Mouse (Mus musculus) midbrain, embryonic 12.5 days (tissue): ENCODE measurements at regions not wholly inside any gene's neighbourhood (a gene's known extent, or its start where the extent isn't known, plus 50 kb on each side); places are given as distances from the start of the nearest gene placed in this dataset.

Experiments used
- ATAC-seq: fragments of 200-750 bp; cut with Nextera tagmentation; 2 replicates; pipeline ENCODE4 v1.8.0; 2017; ENCODE audit warnings: low read depth, moderate TSS enrichment, moderate library complexity; ENCODE audit not compliant: low FRiP score
- H3K27ac ChIP-seq: fragments of 300-500 bp; sonication (generic); replicated peaks from 2 replicates; pipeline ENCODE4 v1.5.1; 2016; ENCODE audit warnings: mild to moderate bottlenecking
- H3K27me3 ChIP-seq: fragments of 300-500 bp; sonication (generic); 2 replicates; pipeline ENCODE4 v1.6.1; 2016; ENCODE audit warnings: mild to moderate bottlenecking
- H3K36me3 ChIP-seq: fragments of 300-500 bp; sonication (generic); 2 replicates; pipeline ENCODE4 v1.6.1; 2016
- H3K4me1 ChIP-seq: fragments of 300-500 bp; sonication (generic); 2 replicates; pipeline ENCODE4 v1.6.1; 2016
- H3K4me2 ChIP-seq: fragments of 300-500 bp; sonication (generic); replicated peaks from 2 replicates; pipeline ENCODE4 v1.6.1; 2016; ENCODE audit warnings: mild to moderate bottlenecking, moderate library complexity
- H3K4me3 ChIP-seq: fragments of 300-500 bp; sonication (generic); 2 replicates; pipeline ENCODE4 v1.5.1; 2016; ENCODE audit warnings: mild to moderate bottlenecking
- H3K9ac ChIP-seq: fragments of 300-500 bp; sonication (generic); replicated peaks from 2 replicates; pipeline ENCODE4 v1.6.1; 2016; ENCODE audit warnings: mild to moderate bottlenecking, moderate library complexity
- H3K9me3 ChIP-seq: fragments of 300-500 bp; sonication (generic); 2 replicates; pipeline ENCODE4 v1.6.1; 2016; ENCODE audit warnings: mild to moderate bottlenecking
- WGBS: fragments of 180-500 bp; shearing (Covaris S2); methylation state at CpG from one replicate; pipeline ENCODE4 v1.1.7; 2016; 5-methylcytosine and 5-hydroxymethylcytosine counted together

- no peak for ATAC-seq
- Histone ChIP-seq H3K4me1 (no peaks in the 10 kb centered on the region), H3K4me3 (no peak overlapping the region), H3K9ac (no peak overlapping the region), H3K27ac (no peak overlapping the region), H3K27me3 (no peaks in the 10 kb centered on the region), H3K9me3 (0 out of 2 replicates have a peak, but pooled peaks cover 3% of the 10 kb centered on the region), H3K36me3 (no peaks in the 10 kb centered on the region), H3K4me2 (no peak overlapping the region)
- 63% methylated on average over 3 of the region's 3 CpGs for WGBS
Measured at GRCm38 (mm10) chr15:10843060-10843695, 109.0 kb upstream of the C1qtnf3 start.

GRCm38 (mm10) chr15:10846722-10847121 is 105.4 kb upstream of the C1qtnf3 start:
- ATAC-seq: no peak
- Histone ChIP-seq H3K4me1 (no peaks in the 10 kb centered on the region), H3K4me2 (no peak overlapping the region)

DNA sequence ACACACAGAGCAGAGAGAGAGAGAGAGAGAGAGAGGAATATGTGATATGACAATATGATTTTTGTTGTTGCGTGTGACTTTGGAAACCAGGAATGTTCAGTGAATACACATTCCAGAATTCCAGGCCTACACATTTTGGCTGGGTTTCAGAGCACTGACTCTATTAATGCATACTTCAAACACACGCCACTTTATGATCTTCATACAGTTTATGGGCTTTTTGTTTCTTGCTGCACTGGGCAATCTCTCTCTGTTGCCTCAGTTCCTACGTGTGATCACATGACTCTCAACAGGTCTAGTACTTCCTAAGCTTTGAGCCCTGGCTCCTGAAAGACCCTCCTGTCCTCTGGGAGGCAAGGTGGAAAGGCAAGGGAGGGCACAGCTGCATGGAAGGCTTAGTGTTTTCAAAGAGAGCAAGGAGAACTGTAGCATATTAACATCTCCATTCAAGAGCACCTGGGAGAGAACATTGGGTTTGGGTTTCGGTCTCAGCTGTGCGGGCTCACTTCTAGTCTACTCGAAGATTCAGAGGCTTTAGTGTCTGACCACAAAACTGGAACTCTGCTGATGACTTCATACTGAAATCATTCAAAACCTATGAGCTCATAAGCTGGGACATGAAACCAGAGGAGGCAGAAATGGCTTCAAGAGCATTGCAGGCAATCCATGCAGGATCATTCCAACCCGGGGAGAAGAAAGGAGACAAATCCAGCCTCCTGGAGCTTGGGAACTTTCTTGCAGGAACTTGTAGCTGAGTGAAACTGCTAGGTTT is 87.9 kb upstream of the C1qtnf3 start:
- Histone ChIP-seq H3K27me3 (no peaks in the 10 kb centered on the region), H3K4me1 (no peaks in the 10 kb centered on the region), H3K9me3 (no peaks in the 10 kb centered on the region), H3K9ac (no peak overlapping the region), H3K27ac (no peak overlapping the region), H3K36me3 (no peaks in the 10 kb centered on the region), H3K4me2 (no peak overlapping the region), H3K4me3 (no peak overlapping the region)
- 88% methylated on average over 7 of the region's 7 CpGs for WGBS
- ATAC-seq: no peak

More at GRCm38 (mm10) chr15:10846722-10847121, 105.4 kb upstream of the C1qtnf3 start:
- 95% methylated on average over 4 of the region's 4 CpGs for WGBS
- Histone ChIP-seq H3K9ac (no peak overlapping the region), H3K36me3 (no peaks in the 10 kb centered on the region), H3K27ac (no peak overlapping the region), H3K4me3 (no peak overlapping the region), H3K27me3 (no peaks in the 10 kb centered on the region), H3K9me3 (no peaks in the 10 kb centered on the region)

DNA sequence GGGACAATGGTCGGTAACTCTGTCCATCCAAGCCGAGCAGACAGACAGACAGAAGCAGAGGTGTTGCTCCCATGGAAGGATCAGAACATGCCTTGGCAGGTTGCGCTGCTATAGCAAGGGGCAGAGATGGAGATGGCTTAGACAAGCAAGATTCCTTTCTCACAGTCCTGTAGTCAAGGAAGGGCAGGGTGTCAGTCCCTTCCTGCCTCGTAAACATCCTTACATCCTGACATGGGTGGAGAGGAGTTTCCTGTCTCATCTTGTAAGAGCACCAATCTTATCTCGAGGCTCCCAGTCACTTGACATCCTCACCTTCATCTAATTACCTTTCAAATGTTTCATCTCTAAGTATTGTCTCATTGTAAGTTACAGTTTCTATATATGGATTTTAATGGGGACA is 87.0 kb upstream of the C1qtnf3 start:
- Histone ChIP-seq H3K4me3 (no peak overlapping the region), H3K36me3 (no peaks in the 10 kb centered on the region), H3K9me3 (no peaks in the 10 kb centered on the region), H3K4me2 (no peak overlapping the region), H3K27ac (no peak overlapping the region), H3K9ac (no peak overlapping the region), H3K27me3 (no peaks in the 10 kb centered on the region), H3K4me1 (peaks cover 3% of the 10 kb centered on the region; the same call in 1 of the 2 replicates)
- WGBS: 81% methylated on average over 5 of the region's 5 CpGs
- no peak for ATAC-seq

GRCm38 (mm10) chr15:10866794-10867193 is 85.3 kb upstream of the C1qtnf3 start:
- Histone ChIP-seq H3K9me3 (no peaks in the 10 kb centered on the region), H3K36me3 (no peaks in the 10 kb centered on the region), H3K27me3 (no peaks in the 10 kb centered on the region), H3K4me3 (no peak overlapping the region), H3K27ac (no peak overlapping the region), H3K4me2 (no peak overlapping the region), H3K9ac (no peak overlapping the region), H3K4me1 (peaks cover 3% of the 10 kb centered on the region; the same call in 1 of the 2 replicates)
- 85% methylated on average over 5 of the region's 5 CpGs for WGBS
- no peak for ATAC-seq

DNA sequence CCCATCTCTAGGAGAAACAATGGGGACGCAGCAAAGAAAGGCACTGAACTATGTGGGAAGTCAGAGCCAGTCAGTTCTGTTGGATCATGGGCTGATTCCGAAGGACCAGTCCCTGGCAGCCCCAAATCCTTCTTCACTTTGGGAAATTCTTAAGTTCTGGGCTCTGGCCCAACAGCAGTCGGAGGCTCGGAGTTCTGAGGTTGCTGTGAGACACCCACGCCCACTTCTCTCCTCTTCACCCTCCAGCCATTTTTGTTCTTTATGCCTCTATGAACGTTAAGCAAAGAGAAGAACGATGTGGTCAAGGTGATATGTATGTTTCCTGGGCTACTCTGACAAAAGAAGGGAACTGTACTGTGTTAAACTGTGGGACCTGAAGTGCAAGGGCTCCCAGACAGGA is 84.0 kb upstream of the C1qtnf3 start:
- WGBS: 87% methylated on average over 7 of the region's 7 CpGs
- H3K9me3 ChIP-seq: no peaks in the 10 kb centered on the region
- no peak overlapping the region for H3K4me3 ChIP-seq
- H3K4me2 ChIP-seq: no peak overlapping the region
- no peak overlapping the region for H3K27ac ChIP-seq
- peaks cover 3% of the 10 kb centered on the region; the same call in 1 of the 2 replicates for H3K4me1 ChIP-seq
- ATAC-seq: no peak
- no peaks in the 10 kb centered on the region for H3K36me3 ChIP-seq
- H3K9ac ChIP-seq: no peak overlapping the region
- H3K27me3 ChIP-seq: no peaks in the 10 kb centered on the region

GRCm38 (mm10) chr15:10868716-10869585 is 83.2 kb upstream of the C1qtnf3 start:
- peaks cover 3% of the 10 kb centered on the region; the same call in 1 of the 2 replicates for H3K4me1 ChIP-seq
- no peak overlapping the region for H3K9ac ChIP-seq
- H3K4me2 ChIP-seq: no peak overlapping the region
- H3K27ac ChIP-seq: no peak overlapping the region
- no peaks in the 10 kb centered on the region for H3K27me3 ChIP-seq
- 75% methylated on average over 14 of the region's 14 CpGs for WGBS
- H3K9me3 ChIP-seq: no peaks in the 10 kb centered on the region
- H3K36me3 ChIP-seq: no peaks in the 10 kb centered on the region
- ATAC-seq: no peak
- no peak overlapping the region for H3K4me3 ChIP-seq

GRCm38 (mm10) chr15:10869879-10870278 is 82.3 kb upstream of the C1qtnf3 start:
- no peak overlapping the region for H3K9ac ChIP-seq
- ATAC-seq: peak; percentile 50; the same call in 1 of the 2 replicates
- H3K4me1 ChIP-seq: peaks cover 3% of the 10 kb centered on the region; the same call in 1 of the 2 replicates
- H3K27me3 ChIP-seq: no peaks in the 10 kb centered on the region
- no peak overlapping the region for H3K4me3 ChIP-seq
- 54% methylated on average over 13 of the region's 13 CpGs for WGBS
- H3K4me2 ChIP-seq: no peak overlapping the region
- H3K27ac ChIP-seq: no peak overlapping the region
- H3K9me3 ChIP-seq: no peaks in the 10 kb centered on the region
- no peaks in the 10 kb centered on the region for H3K36me3 ChIP-seq

DNA sequence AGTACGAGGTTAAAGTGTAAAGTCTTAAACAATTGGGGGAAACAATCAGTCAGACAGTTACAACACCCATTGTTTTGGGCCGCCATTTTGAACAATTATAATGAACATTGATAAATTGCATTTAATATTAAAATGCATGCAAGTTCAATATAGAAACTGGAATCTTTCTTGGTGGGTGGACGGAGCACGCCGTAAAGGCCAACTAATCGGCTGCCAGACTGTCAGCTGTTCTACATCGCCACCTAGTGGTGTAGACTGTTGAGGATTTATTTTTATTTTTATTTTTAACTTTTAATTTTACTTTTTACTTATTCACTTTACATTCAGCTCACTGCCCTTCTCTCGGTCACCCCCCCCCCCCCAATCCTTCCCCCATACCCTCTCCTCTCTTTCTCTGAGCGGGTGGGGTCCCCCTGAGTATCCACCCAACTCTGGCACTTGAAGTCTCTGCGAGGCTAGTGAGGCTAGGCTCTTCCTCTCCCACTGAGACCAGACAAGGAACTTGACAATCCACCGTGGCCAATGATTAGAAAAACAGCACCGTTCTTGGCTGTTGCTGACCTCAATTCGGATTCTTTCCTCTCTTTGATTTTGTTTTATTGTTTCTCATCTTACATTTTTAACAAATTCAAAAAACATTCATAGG is 79.7 kb upstream of the C1qtnf3 start:
- Histone ChIP-seq H3K4me1 (peaks cover 3% of the 10 kb centered on the region; the same call in 1 of the 2 replicates), H3K36me3 (no peaks in the 10 kb centered on the region), H3K27me3 (no peaks in the 10 kb centered on the region), H3K4me2 (no peak overlapping the region), H3K4me3 (no peak overlapping the region), H3K9ac (no peak overlapping the region), H3K27ac (no peak overlapping the region), H3K9me3 (no peaks in the 10 kb centered on the region)
- WGBS: 22% methylated on average over 12 of the region's 13 CpGs
- ATAC-seq: peak; percentile 62

DNA sequence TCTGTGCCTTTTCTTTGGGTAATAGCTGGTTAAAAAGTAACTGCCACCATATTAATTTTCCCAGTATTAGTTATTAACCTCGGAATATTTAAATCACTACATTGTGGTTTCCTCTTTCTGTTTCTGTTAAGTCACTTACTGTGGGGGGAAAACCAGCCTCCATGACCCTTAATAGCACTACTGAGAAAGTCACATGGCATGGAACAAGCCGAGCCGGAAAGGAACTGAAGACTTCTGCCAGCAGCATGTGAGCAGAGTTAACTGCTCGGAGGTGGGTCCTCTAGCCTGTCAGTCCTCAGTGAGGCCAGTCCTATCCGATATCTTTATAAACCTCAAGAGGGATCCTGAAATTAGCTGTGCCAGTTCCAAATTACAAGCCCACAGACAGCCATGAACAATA is 75.8 kb upstream of the C1qtnf3 start:
- WGBS: 84% methylated on average over 5 of the region's 5 CpGs

DNA sequence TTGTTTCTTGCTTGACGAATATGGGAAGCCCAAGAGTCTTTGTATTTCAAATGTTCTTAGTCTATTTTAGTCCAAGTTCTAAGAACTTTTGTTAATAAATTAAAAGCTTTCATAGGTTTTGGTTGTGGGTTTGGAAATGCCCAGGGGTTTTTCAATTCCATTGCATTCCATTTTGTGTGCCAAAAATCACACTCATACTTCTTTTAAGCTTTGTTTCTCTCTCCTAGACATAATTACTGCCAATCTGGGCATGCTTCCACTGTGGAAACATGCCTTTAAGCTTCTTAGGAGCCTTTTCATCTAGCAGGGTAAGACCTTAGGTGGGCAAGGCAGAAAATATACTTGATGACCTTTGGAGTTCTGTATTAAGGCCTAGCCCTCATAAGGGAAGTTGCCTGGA is 70.4 kb upstream of the C1qtnf3 start:
- H3K27ac ChIP-seq: no peak overlapping the region
- no peaks in the 10 kb centered on the region for H3K27me3 ChIP-seq
- 0 out of 2 replicates have a peak, but pooled peaks cover 5% of the 10 kb centered on the region for H3K9me3 ChIP-seq
- no peak overlapping the region for H3K9ac ChIP-seq
- no peaks in the 10 kb centered on the region for H3K36me3 ChIP-seq
- 87% methylated on average over 1 of the region's 1 CpGs for WGBS
- no peak overlapping the region for H3K4me2 ChIP-seq
- ATAC-seq: no peak
- no peaks in the 10 kb centered on the region for H3K4me1 ChIP-seq
- no peak overlapping the region for H3K4me3 ChIP-seq

More for the DNA sequence above, 75.8 kb upstream of the C1qtnf3 start:
- H3K36me3 ChIP-seq: no peaks in the 10 kb centered on the region
- H3K27me3 ChIP-seq: no peaks in the 10 kb centered on the region
- no peaks in the 10 kb centered on the region for H3K9me3 ChIP-seq
- H3K4me2 ChIP-seq: no peak overlapping the region
- no peak for ATAC-seq
- H3K4me3 ChIP-seq: no peak overlapping the region
- H3K4me1 ChIP-seq: no peaks in the 10 kb centered on the region
- no peak overlapping the region for H3K9ac ChIP-seq
- H3K27ac ChIP-seq: no peak overlapping the region
